Mouse (Mus musculus) urinary bladder, postnatal 4 days (tissue): ENCODE results near the gene Muc5ac.
"Not testable (repeated sequence)": the region's sequence is repeated elsewhere in the genome, so short reads cannot be mapped to it uniquely, and the experiment has no call there.

ENCODE experiments used
- DNase-seq, 2 experiments: peaks; one replicate each; pipeline ENCODE4 v3.0.0; 2021 to 2022; ENCODE audit warnings: low spot score in 2 of 2

Muc5ac gene

GRCm38 (mm10) chr7:141788677-141789452, at the start of gene Muc5ac:
Gene Muc5ac, plus strand, starts transcription at chr7:141788972.
- DNase-seq, result no peak

- peak in 1 of 2 experiments; percentile 49 for DNase-seq
These were observed 41.2 kb upstream of the Muc5ac start for GRCm38 (mm10) chr7:141747451-141748100.

DNA sequence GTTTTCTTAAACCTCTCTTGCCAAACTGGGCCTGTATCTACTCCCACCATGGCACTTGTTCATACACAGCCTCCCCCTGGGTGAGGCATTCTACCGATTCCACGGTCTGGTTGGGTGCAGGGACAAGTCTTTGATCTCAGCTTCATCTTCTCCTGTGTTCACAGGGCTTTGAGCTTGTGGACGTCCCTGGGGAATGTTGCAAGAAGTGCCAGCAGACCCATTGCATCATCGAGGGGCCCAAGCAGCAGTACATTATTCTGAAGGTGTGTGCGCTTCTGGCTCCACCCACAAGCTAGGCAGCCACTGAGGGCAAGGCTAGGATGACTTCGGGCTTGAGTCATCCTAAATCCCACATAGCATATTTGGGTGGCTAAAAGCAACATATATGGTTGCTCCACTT, 36.3 kb upstream of the Muc5ac start:
- DNase-seq, result peak in 1 of 2 experiments; percentile 52

DNA sequence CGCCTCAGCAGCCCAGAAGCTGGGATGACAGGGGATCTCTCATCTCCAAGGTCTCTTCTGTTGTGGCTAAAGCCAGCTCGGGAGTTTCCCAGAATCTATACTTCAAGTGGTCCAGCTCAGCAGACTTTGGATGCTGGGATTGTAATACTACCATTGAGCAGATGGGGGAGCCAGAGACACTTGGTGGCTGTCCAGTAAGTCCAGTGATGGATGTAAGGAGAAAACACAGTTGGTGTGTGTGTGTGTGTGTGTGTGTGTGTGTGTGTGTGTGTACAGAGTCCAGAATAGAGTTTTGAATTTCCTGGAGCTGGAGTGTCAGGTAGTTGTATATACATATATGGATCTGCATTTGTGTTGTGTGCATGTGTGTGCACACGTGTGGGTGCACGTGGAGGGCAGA, 32.9 kb upstream of the Muc5ac start:
- DNase-seq, result peak; percentile 31 to 71

DNA sequence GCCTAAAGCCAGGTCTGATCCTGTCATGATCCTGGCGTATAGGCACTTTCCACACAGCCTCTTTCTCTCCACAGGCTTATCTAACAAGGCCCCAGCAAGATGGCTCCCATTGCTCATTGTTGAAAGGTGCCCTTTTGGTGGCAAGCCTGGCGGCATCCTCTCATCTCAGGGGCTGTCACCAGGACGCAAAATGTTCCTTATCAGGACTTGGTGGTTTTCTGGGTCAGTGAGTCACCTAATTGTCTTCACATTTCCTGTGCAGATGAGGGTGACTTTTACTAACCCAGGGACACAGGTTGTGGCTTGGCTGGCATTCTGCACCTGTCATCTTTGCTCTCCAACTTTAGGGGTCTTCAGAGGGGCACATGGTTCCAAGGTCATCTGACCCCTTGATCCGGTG, 30.5 kb upstream of the Muc5ac start:
- DNase-seq, result no peak

DNA sequence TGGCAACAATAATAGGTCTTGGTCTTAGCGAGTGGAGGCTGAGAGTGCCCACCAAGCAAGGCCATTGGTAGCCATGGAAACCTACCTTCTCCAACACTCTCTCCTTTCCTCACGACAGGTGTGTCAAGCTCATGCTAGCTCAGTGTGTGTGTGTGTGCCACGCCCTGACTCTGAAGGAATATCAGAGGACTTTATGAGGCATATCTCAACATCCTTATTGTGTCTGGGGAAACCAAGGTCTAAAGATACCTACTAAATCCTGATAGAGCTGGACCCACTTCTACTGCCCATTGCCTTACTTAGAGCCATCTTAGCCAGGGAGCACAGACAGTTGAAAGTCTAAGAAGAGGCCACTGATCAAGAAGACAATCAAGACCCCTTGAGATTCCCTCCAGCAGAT, 18.3 kb upstream of the Muc5ac start:
- DNase-seq, result no peak

DNA sequence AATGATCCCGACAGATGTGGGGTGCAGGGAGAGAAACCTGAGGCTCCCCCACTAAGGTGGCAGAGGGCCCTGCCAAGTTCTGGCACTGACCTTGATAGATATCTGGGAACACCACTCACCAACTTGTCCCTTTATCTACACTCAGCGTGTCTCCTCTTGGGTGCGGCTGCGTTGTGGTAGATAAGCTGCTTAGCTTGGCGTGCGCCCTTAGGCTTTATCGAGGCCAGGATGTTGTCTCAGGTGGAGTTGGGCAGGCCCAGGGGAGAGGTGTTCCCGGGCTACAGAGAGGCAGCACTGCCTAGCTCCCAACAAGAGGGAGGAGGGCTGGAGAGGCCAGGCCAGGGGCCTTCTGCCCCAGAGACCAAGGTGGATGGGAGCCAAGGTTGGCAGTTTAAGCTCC, 17.8 kb upstream of the Muc5ac start:
- DNase-seq, result no peak

GRCm38 (mm10) chr7:141772058-141772557, 16.7 kb upstream of the Muc5ac start:
- peak in 1 of 2 experiments; percentile 50 for DNase-seq

DNA sequence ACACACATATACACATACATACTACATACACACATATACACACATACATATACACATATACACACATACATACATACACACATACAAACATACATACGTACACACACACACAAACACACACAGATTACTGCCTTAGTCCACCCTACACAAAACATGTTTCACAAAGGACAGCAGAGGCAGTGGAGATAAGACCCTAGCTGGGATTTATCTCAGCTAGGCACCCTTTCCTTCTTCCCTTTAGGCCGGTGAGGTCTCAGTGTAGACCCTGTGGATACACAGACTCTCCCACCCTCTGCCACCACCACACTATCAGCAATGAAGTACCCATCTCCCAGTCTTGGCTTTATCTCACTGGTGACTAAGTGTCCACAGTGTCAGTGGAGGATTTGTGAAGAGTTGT, 13.9 kb upstream of the Muc5ac start:
- no peak for DNase-seq

- DNase-seq, result no peak
These were observed 12.6 kb upstream of the Muc5ac start for GRCm38 (mm10) chr7:141776199-141776598.

- DNase-seq, result no peak
These were observed 5.5 kb downstream of the Muc5ac start for GRCm38 (mm10) chr7:141794251-141794650.

GRCm38 (mm10) chr7:141803206-141803605, 14.4 kb downstream of the Muc5ac start:
- DNase-seq, result no peak

- DNase-seq, result no peak
These were observed 16.6 kb downstream of the Muc5ac start for GRCm38 (mm10) chr7:141805384-141805783.

DNA sequence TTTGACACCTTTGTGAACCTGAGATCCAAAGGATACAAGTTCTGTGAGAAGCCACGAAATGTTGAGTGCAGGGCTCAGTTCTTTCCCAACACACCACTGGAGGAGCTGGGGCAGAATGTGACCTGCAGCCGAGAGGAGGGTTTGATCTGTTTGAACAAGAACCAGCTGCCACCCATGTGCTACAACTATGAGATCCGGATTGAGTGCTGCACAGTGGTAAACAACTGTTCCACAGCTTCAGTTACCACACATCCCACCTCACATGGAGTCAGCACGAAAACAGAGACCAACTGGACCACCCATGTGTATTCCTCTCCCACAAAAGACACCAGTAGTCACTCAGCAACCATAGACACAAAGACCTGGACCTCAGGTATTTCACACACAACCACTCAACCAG, 19.1 kb downstream of the Muc5ac start:
- DNase-seq, result not testable (repeated sequence)

DNA sequence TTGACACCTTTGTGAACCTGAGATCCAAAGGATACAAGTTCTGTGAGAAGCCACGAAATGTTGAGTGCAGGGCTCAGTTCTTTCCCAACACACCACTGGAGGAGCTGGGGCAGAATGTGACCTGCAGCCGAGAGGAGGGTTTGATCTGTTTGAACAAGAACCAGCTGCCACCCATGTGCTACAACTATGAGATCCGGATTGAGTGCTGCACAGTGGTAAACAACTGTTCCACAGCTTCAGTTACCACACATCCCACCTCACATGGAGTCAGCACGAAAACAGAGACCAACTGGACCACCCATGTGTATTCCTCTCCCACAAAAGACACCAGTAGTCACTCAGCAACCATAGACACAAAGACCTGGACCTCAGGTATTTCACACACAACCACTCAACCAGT, 21.2 kb downstream of the Muc5ac start:
- DNase-seq, result not testable (repeated sequence)

DNA sequence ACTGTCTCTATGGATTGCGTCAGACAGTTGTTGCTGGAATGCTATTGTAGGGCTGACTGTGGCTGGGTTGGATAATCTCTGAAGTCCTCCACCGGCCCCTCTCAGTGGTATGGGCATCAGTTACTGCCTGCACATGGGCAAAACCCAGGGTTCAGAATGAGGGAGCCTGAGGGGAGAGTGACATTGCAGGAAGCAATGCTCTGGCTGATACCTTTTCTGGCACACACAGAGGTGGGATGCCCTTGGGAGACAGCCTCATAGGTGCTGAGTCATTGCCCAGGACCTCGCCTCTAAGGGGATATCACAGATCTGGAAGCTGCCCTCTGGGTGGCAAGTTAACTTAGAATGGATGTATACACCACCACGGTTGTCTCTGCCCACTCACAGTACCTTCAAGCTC, 24.5 kb downstream of the Muc5ac start:
- DNase-seq, result no peak

GRCm38 (mm10) chr7:141815361-141815760, 26.6 kb downstream of the Muc5ac start:
- no peak for DNase-seq

DNA sequence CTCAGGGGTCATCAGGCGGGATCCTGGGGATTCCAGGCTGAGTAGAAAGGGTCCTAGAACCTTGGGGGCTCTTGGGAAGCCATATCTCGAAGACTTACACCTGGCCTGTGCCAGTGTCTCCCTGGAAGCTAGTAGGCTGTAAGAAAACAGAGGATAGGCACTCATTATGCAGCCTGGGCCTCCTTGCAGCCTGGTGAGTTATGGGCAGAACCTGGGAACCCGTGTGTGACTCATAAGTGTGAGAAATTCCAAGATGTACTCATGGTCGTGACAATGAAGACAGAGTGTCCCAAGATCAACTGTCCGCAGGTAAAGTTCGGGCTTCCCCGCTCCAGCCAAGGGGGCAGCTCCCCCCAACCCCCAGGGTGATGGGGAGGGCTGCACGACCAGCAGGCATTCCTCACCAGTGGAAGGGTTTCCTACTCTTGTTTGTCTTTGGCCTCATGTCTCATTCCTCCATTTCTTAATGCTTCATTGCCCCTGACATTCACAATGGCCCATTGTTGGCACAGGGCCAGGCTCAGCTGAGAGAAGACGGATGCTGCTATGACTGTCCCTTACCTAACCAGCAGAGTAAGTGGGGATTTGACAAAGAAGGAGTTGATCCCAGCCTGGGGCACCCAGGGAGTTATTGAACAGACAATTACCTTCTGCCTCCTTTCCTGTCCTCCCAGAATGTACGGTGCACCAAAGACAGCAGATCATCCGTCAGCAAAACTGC, 28.7 kb downstream of the Muc5ac start:
- no peak for DNase-seq

GRCm38 (mm10) chr7:141818267-141818666, 29.5 kb downstream of the Muc5ac start:
- no peak for DNase-seq

DNA sequence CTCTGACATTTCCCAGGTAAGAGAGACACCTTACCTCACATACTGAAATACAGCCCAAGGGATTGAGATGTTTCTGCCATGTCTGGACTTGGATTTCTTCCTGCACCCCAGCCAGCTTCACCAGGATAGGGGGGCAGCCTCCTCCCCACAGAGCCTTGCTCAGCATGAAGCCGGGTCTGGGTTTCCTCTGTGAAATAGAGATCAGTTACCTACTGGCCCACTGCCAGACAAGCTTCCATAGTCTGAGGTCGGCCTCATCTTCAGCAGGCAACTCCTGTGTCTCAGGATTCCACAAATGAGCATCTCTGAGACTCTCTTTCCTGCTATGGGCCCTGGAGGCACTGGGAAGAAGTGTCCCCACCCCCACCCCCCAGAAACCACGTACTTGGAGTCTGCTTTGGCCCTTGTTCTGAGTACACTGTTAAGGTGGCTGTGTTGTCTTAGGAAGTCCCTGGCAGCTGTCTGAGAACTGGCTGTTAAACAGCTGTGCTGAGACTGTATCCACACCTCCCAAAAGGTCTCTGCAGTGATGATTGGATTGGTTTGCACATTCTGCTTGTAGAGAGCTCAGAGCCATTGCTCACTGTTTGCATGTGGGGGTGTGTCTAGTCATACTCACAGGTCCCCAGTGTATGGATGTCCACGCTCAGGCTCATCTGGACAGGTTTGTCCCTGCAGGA, 34.0 kb downstream of the Muc5ac start:
- no peak for DNase-seq

GRCm38 (mm10) chr7:141823699-141824098, 34.9 kb downstream of the Muc5ac start:
- no peak for DNase-seq

GRCm38 (mm10) chr7:141824398-141824797, 35.6 kb downstream of the Muc5ac start:
- no peak for DNase-seq
